Mouse (Mus musculus): Measurements from ENCODE around the gene Amtn. TPM values are rescaled to one million over a fixed set of nuclear protein-coding genes. Genes with fewer than 3 reads are reported as not detected.

Gene Amtn
- polyA plus RNA-seq, 1 experiment from 2014 or later, result not detected

- no peaks in the 10 kb centered on the region for H3K4me1 ChIP-seq
- no peaks in the 10 kb centered on the region for H3K36me3 ChIP-seq
- peak; percentile 82 for ATAC-seq (ENCODE audit: insufficient number of reproducible peaks, insufficient read depth, low FRiP score, low TSS enrichment, low read depth)
- H3K27me3 ChIP-seq, result no peaks in the 10 kb centered on the region
- H3K9ac ChIP-seq, result no peak overlapping the region
- no peak overlapping the region for H3K4me2 ChIP-seq
- WGBS, result 47% methylated on average over 1 of the region's 1 CpGs
- H3K27ac ChIP-seq, result no peak overlapping the region
- H3K9me3 ChIP-seq, result no peaks in the 10 kb centered on the region
- H3K4me3 ChIP-seq, result no peak overlapping the region
Measured at GRCm38 (mm10) chr5:88426753-88427152, 50.8 kb downstream of the Amtn start.

Other genes with a start within 250 kb of the Amtn start
- not detected in 2 replicates for gene Gm11115, start 222.0 kb upstream of the Amtn start, polyA plus RNA-seq (2015; fragmentation: Nextera tagmentation; extraction: Ambion mirVana)
- not detected in 2 replicates for gene Gm7714, start 107.2 kb upstream of the Amtn start, polyA plus RNA-seq (2015; fragmentation: Nextera tagmentation; extraction: Ambion mirVana)
- gene Prol1, start 58.8 kb upstream of the Amtn start, polyA plus RNA-seq (2015; fragmentation: Nextera tagmentation; extraction: Ambion mirVana), result not detected in 2 replicates
- 4.9 and 9.2 TPM in 2 replicates for gene Ambn, start 79.9 kb downstream of the Amtn start, polyA plus RNA-seq (2015; fragmentation: Nextera tagmentation; extraction: Ambion mirVana)
- gene Enam, start 111.9 kb downstream of the Amtn start, polyA plus RNA-seq (2015; fragmentation: Nextera tagmentation; extraction: Ambion mirVana), result 0.06 TPM in 1 of 2 replicates, not detected in the other
- 0.56 TPM in 1 of 2 replicates, not detected in the other for gene Jchain, start 151.8 kb downstream of the Amtn start, polyA plus RNA-seq (2015; fragmentation: Nextera tagmentation; extraction: Ambion mirVana)
- gene Utp3, start 178.4 kb downstream of the Amtn start, polyA plus RNA-seq (2015; fragmentation: Nextera tagmentation; extraction: Ambion mirVana), result 77.5 and 83.7 TPM in 2 replicates
- gene Rufy3, start 188.9 kb downstream of the Amtn start, polyA plus RNA-seq (2015; fragmentation: Nextera tagmentation; extraction: Ambion mirVana), result 15.4 and 17.0 TPM in 2 replicates

Measured in embryonic facial prominence, embryonic 13.5 days (tissue).